9 mouse cellular contexts compared by ENCODE assay signal in genomic region chr1:128561325-128561874, GRCm38 (mm10). TPM values are rescaled to one million over a fixed set of nuclear protein-coding genes. Genes with fewer than 3 reads are reported as not detected.
DNase-seq lines count a peak whose midpoint lies in the region; ATAC-seq and TF ChIP-seq lines count a peak whose summit lies in the region.
"Had no signal": no experiment of that assay in that cellular context is flagged by ENCODE, and none has a peak within 500 bp of the region (broad histone marks: within the 10 kb centered on the region; RNA-seq: fewer than 3 reads in every experiment).

No protein-coding gene starts in this region.

- no peak; the same call in none of the 2 replicates for TF ChIP-seq CTCF in left cerebral cortex, adult 2 months (IDR thresholded peaks at IDR 0.05)

- peaks cover 8% of the 10 kb centered on the region for H3K4me1 ChIP-seq in forebrain, embryonic 14.5 days (ENCODE audit: control insufficient read depth, insufficient read depth, low read length)
- H3K4me1 ChIP-seq in liver, embryonic 16.5 days (ENCODE audit: control insufficient read depth, low read depth, low read length): peaks cover 10% of the 10 kb centered on the region

- DNase-seq in left cerebral cortex, postnatal 4 days: peak; percentile 93
- DNase-seq in left cerebral cortex, adult 2 months (ENCODE audit: extremely low spot score in 1 of 2, low spot score in 2 of 2): no peak
- peak; percentile 5 for DNase-seq in cerebellum, adult 9-10 months
- peak; percentile 71 for DNase-seq in forebrain, embryonic 14.5 days (ENCODE audit: low spot score)
- DNase-seq in ovary, postnatal 14 days (ENCODE audit: low spot score): no peak
- DNase-seq in lung, postnatal 10 days: no peak
- DNase-seq: thymus, postnatal 25 days had no signal

- no peaks in the 10 kb centered on the region for H3K36me3 ChIP-seq in forebrain, embryonic 14.5 days (ENCODE audit: control insufficient read depth, insufficient read depth, low read length)
- H3K36me3 ChIP-seq in liver, embryonic 16.5 days (ENCODE audit: control insufficient read depth, insufficient read depth): no peaks in the 10 kb centered on the region
- H3K36me3 ChIP-seq: limb, embryonic 15.5 days had no signal

- H3K27me3 ChIP-seq in forebrain, embryonic 14.5 days (replicated peaks; ENCODE audit: control insufficient read depth, insufficient read depth, low read length): no peaks in the 10 kb centered on the region
- H3K27me3 ChIP-seq in liver, embryonic 16.5 days (ENCODE audit: control insufficient read depth, insufficient read depth, low read depth, low read length): no peaks in the 10 kb centered on the region
- H3K27me3 ChIP-seq: limb, embryonic 15.5 days had no signal

- H3K27ac ChIP-seq in left cerebral cortex, adult 2 months: no peak overlapping the region
- H3K27ac ChIP-seq in forebrain, embryonic 14.5 days (ENCODE audit: low read depth, low read length): no peak overlapping the region; the same call in 1 of the 2 replicates
- H3K27ac ChIP-seq in liver, embryonic 16.5 days (ENCODE audit: low read length): peak overlapping the region; percentile 65
- H3K27ac ChIP-seq: limb, embryonic 15.5 days had no signal

- no peaks in the 10 kb centered on the region for H3K9me3 ChIP-seq in forebrain, embryonic 14.5 days (replicated peaks; ENCODE audit: control insufficient read depth, low read length)
- no peaks in the 10 kb centered on the region for H3K9me3 ChIP-seq in liver, embryonic 16.5 days (replicated peaks; ENCODE audit: control insufficient read depth, low read length)
- H3K9me3 ChIP-seq: limb, embryonic 15.5 days had no signal

- intact Hi-C loops in left cerebral cortex, postnatal 4 days (cut with DNase I): no loop called here
- intact Hi-C loops in left cerebral cortex, adult 2 months (cut with DNase I): no loop called here

- no peak overlapping the region for H3K4me3 ChIP-seq in left cerebral cortex, adult 2 months
- no peak overlapping the region for H3K4me3 ChIP-seq in forebrain, embryonic 14.5 days (ENCODE audit: low read depth, low read length)
- H3K4me3 ChIP-seq in liver, embryonic 16.5 days (ENCODE audit: low read depth, low read length): peak overlapping the region; percentile 12; the same call in 1 of the 2 replicates
- H3K4me3 ChIP-seq: limb, embryonic 15.5 days had no signal

- WGBS in forebrain, embryonic 14.5 days: 38% methylated on average over 9 of the region's 9 CpGs
- WGBS in liver, embryonic 16.5 days (ENCODE audit: insufficient replicate concordance): 64% methylated on average over 9 of the region's 9 CpGs

- H3K9ac ChIP-seq in forebrain, embryonic 14.5 days (ENCODE audit: low read length): no peak overlapping the region
- peak overlapping the region; percentile 19; the same call in 1 of the 2 replicates for H3K9ac ChIP-seq in liver, embryonic 16.5 days (ENCODE audit: low read depth, low read length)
- H3K9ac ChIP-seq: limb, embryonic 15.5 days had no signal

- ATAC-seq in forebrain, embryonic 14.5 days: peak; percentile 79
- no peak for ATAC-seq in liver, embryonic 16.5 days (ENCODE audit: low read depth)

- 0 out of 2 replicates have a peak overlapping the region, but pooled peaks have one; percentile 5 for H3K4me2 ChIP-seq in forebrain, embryonic 14.5 days (ENCODE audit: low read length)
- H3K4me2 ChIP-seq in liver, embryonic 16.5 days (ENCODE audit: low read depth, low read length): peak overlapping the region; percentile 40
- H3K4me2 ChIP-seq: limb, embryonic 15.5 days had no signal

RNA-seq across cellular contexts. Expression of gene Cxcr4, which starts 30.7 kb away (rescaled TPM):
- 10 to 100 TPM; 22.5 to 23.7 TPM for total RNA-seq in left cerebral cortex, postnatal 4 days (2021)
- 1 to 10 TPM; 1.2 to 2.4 TPM for total RNA-seq in left cerebral cortex, adult 2 months (2021)
- polyA plus RNA-seq in forebrain, embryonic 14.5 days (2014; fragmentation: Nextera tagmentation; extraction: Ambion mirVana): 13.5 and 13.8 TPM in 2 replicates
- polyA plus RNA-seq in liver, embryonic 16.5 days (2015; fragmentation: Nextera tagmentation; extraction: Ambion mirVana): 2.5 TPM in 2 replicates

Comparison
In these comparisons a context has a peak if more than half of its experiments do, and no peak if none do; other contexts are left out.
1. DNase-seq: peak in left cerebral cortex, postnatal 4 days (single experiment), cerebellum, adult 9-10 months (single experiment) and forebrain, embryonic 14.5 days (single experiment); none in left cerebral cortex, adult 2 months (0 of 2), ovary, postnatal 14 days (single experiment) and lung, postnatal 10 days (single experiment).
2. RNA of gene Cxcr4, which starts 30.7 kb away (total RNA-seq): 22.5 to 23.7 TPM in left cerebral cortex, postnatal 4 days; 1.2 to 2.4 TPM in left cerebral cortex, adult 2 months; every median in the first group is over 4 times any median in the second.